Mouse (Mus musculus) heart, embryonic 13.5 days (tissue): ENCODE measurements around the gene C5ar2. TPM values are rescaled to one million over a fixed set of nuclear protein-coding genes. Genes with fewer than 3 reads are reported as not detected.
"Not testable (repeated sequence)": the region's sequence is repeated elsewhere in the genome, so short reads cannot be mapped to it uniquely, and the experiment has no call there.

Experiments used
- ATAC-seq: fragments of 200-750 bp; cut with Nextera tagmentation; 2 replicates; pipeline ENCODE4 v1.8.0; 2017; ENCODE audit warnings: moderate TSS enrichment; ENCODE audit not compliant: insufficient number of reproducible peaks, low FRiP score, low TSS enrichment; ENCODE audit errors: extremely low read depth
- H3K27ac ChIP-seq: fragments of 300-500 bp; sonication (generic); replicated peaks from 2 replicates; pipeline ENCODE4 v1.5.1; 2015; ENCODE audit warnings: moderate library complexity, mild to moderate bottlenecking, inconsistent platforms
- H3K27me3 ChIP-seq: fragments of 300-500 bp; sonication (generic); replicated peaks from 2 replicates; pipeline ENCODE4 v1.6.1; 2015; ENCODE audit warnings: mild to moderate bottlenecking, inconsistent platforms
- H3K36me3 ChIP-seq: fragments of 300-500 bp; sonication (generic); 2 replicates; pipeline ENCODE4 v1.6.1; 2015; ENCODE audit warnings: mild to moderate bottlenecking, inconsistent platforms
- H3K4me1 ChIP-seq: fragments of 300-500 bp; sonication (generic); 2 replicates; pipeline ENCODE4 v1.6.1; 2015; ENCODE audit warnings: inconsistent platforms
- H3K4me2 ChIP-seq: fragments of 300-500 bp; sonication (generic); 2 replicates; pipeline ENCODE4 v1.6.1; 2015; ENCODE audit warnings: inconsistent platforms, mild to moderate bottlenecking, moderate library complexity
- H3K4me3 ChIP-seq: fragments of 300-500 bp; sonication (generic); 2 replicates; pipeline ENCODE4 v1.5.1; 2015; ENCODE audit warnings: moderate library complexity, mild to moderate bottlenecking, inconsistent platforms
- H3K9ac ChIP-seq: fragments of 300-500 bp; sonication (generic); 2 replicates; pipeline ENCODE4 v1.6.1; 2015; ENCODE audit warnings: inconsistent platforms, mild to moderate bottlenecking, moderate library complexity
- H3K9me3 ChIP-seq: fragments of 300-500 bp; sonication (generic); 2 replicates; pipeline ENCODE4 v1.6.1; 2016; ENCODE audit warnings: inconsistent platforms
- WGBS: fragments of 180-500 bp; shearing (Covaris S2); methylation state at CpG from one replicate; pipeline ENCODE4 v1.1.7; 2015; ENCODE audit warnings: mixed read lengths; 5-methylcytosine and 5-hydroxymethylcytosine counted together
- polyA plus RNA-seq: library from polyadenylated mRNA; unstranded; fragments of >200 nt; fragmentation: Nextera tagmentation; extraction: Ambion mirVana; gene quantifications from 2 replicates; pipeline ENCODE4 v1.2.1, GENCODE M21; 2015

C5ar2 gene
- polyA plus RNA-seq, 1 experiment from 2014 or later, result 0.78 TPM

DNA sequence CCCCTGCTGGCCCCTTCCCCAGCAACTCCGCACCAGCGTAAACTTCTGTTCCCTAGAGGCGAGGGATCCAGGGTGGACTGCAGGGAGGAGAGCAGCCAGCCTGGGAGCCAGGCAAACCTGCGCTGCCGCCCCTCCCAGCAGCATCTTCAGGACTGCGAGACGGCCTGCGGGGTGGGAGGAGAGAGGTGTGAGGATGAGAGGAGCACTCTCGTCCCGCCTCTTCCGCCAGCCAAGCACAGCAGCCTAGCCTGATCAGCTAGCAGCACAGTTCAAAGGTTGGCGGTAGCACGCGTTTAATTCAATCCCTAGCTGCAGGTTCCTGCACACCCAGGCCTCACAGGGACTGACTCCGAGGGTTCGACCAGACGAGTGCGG lies 29.8 kb upstream of the C5ar2 start:
- Histone ChIP-seq H3K9me3 (no peaks in the 10 kb centered on the region), H3K27ac (peak overlapping the region; percentile 92), H3K36me3 (peaks cover 39% of the 10 kb centered on the region), H3K4me3 (peak overlapping the region; percentile 79), H3K4me1 (peaks cover 31% of the 10 kb centered on the region), H3K9ac (peak overlapping the region; percentile 88), H3K27me3 (no peaks in the 10 kb centered on the region), H3K4me2 (peak overlapping the region; percentile 93)
- peak; percentile 53; the same call in 1 of the 2 replicates for ATAC-seq
- WGBS, result under 1% methylated on average over 18 of the region's 18 CpGs

DNA sequence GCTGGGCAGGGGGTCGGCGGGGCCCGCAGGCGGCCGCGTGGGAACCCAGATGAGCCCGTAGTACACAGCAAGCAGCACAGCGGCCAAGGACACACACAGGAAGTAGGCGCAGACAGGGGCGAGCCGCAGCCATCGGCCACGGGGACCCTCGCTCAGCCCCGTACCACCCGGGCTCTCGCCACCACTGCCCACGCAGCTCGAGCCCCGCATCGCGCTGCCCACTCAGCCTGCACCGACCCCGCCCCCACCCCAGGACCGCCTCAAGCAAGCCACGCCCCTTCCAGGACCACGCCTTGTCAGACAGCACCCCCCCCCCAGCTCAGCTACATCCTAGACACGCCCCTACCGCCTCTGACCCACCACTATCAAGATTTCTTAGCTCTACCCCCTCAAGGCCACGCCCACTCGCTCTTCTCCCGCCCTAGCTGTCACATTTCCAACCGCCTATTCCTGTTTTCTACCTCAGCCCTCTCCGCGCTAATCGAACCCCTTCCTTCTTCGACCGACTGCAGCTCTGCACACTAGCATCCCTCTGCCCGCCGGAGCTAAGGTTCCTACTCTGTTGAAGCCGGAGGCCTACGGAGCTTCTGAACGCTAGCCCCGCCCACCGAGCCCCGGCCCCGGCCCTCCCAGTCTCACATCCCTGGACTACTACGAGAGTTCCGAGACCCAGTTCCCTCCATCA lies 29.3 kb upstream of the C5ar2 start, which contains the start of gene Inafm1:
Gene Inafm1, minus strand, starts transcription at position 537 of the 685 bp plus-strand sequence.
- peak within 1 kb of the TSS; percentile 93 for H3K4me2 ChIP-seq
- H3K4me3 ChIP-seq, result peak within 1 kb of the TSS; percentile 79
- 1% methylated on average over 41 of the region's 49 CpGs for WGBS
- H3K9me3 ChIP-seq, result no peaks in the 10 kb centered on the region
- no peaks in the 10 kb centered on the region for H3K27me3 ChIP-seq
- H3K27ac ChIP-seq, result peak within 1 kb of the TSS; percentile 92
- H3K36me3 ChIP-seq, result peaks cover 34% of the 10 kb centered on the region
- ATAC-seq, result peak; percentile 86
- peaks cover 31% of the 10 kb centered on the region for H3K4me1 ChIP-seq
- H3K9ac ChIP-seq, result peak within 1 kb of the TSS; percentile 88

GRCm38 (mm10) chr7:16272681-16273080 lies 28.7 kb upstream of the C5ar2 start:
- 1% methylated on average over 39 of the region's 46 CpGs for WGBS
- peak; percentile 71 for ATAC-seq

DNA sequence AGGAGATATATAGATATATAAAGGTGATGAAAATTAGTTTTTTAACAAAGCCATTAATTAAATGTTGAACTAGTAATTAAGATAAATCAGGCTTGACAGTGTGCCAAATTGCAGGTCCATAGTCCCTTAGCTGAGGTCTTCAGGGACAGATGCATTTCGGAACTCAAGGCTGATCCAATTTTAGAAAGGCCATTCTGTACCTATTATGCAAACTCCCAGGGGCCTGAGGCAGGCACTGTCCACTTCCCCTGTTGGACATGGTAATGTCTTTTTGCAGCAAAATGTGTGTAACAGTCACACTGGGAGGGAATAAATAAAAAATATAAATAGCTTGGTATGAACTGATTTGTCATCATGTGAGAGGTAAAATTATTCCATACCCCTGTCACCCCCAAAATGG lies 27.2 kb upstream of the C5ar2 start:
- peaks cover 31% of the 10 kb centered on the region for H3K4me1 ChIP-seq
- no peak for ATAC-seq
- H3K9me3 ChIP-seq, result no peaks in the 10 kb centered on the region
- H3K9ac ChIP-seq, result 0 out of 2 replicates have a peak overlapping the region, but pooled peaks have one; percentile 88
- peaks cover 13% of the 10 kb centered on the region for H3K36me3 ChIP-seq
- no peak overlapping the region for H3K27ac ChIP-seq
- H3K27me3 ChIP-seq, result no peaks in the 10 kb centered on the region
- WGBS, result 81% methylated on average over 1 of the region's 1 CpGs
- no peak overlapping the region for H3K4me2 ChIP-seq
- H3K4me3 ChIP-seq, result no peak overlapping the region

More at GRCm38 (mm10) chr7:16272681-16273080, 28.7 kb upstream of the C5ar2 start:
- H3K4me3 ChIP-seq, result peak overlapping the region; percentile 79
- H3K36me3 ChIP-seq, result peaks cover 28% of the 10 kb centered on the region
- H3K27ac ChIP-seq, result peak overlapping the region; percentile 92
- H3K9me3 ChIP-seq, result no peaks in the 10 kb centered on the region
- H3K27me3 ChIP-seq, result no peaks in the 10 kb centered on the region
- H3K4me1 ChIP-seq, result peaks cover 31% of the 10 kb centered on the region
- peak overlapping the region; percentile 88 for H3K9ac ChIP-seq
- peak overlapping the region; percentile 93 for H3K4me2 ChIP-seq

DNA sequence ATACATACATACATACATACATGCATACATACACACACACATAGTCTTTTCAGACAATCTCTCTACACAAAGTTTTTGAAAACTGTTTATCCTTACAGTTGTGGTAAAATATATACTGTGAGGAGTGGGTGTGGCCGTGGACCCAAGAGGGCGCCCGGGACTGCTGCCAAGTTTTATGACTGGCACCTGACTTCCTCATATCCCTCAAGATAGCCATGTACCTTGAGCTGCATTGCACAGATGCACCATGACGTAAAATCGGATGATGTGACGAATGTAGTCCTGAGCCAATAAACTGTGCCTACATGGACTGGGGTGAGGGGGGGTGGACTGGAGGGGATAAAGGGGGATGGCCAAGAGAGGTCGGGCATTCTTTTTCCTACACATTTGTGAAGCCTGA lies 22.6 kb upstream of the C5ar2 start:
- H3K27me3 ChIP-seq, H3K9me3 ChIP-seq, H3K4me1 ChIP-seq, ATAC-seq, H3K4me2 ChIP-seq, H3K36me3 ChIP-seq, H3K27ac ChIP-seq, H3K4me3 ChIP-seq, H3K9ac ChIP-seq: not testable (repeated sequence)
- 81% methylated on average over 7 of the region's 7 CpGs for WGBS

- no peak overlapping the region for H3K4me3 ChIP-seq
- no peaks in the 10 kb centered on the region for H3K4me1 ChIP-seq
- no peak overlapping the region for H3K4me2 ChIP-seq
- 78% methylated on average over 11 of the region's 11 CpGs for WGBS
- ATAC-seq, result no peak
- no peak overlapping the region for H3K9ac ChIP-seq
- no peaks in the 10 kb centered on the region for H3K27me3 ChIP-seq
- H3K27ac ChIP-seq, result no peak overlapping the region
- H3K9me3 ChIP-seq, result 0 out of 2 replicates have a peak, but pooled peaks cover 5% of the 10 kb centered on the region
- no peaks in the 10 kb centered on the region for H3K36me3 ChIP-seq
These were observed 21.9 kb upstream of the C5ar2 start for GRCm38 (mm10) chr7:16265856-16266255.

- no peak for ATAC-seq
- 75% methylated on average over 5 of the region's 5 CpGs for WGBS
- H3K27me3 ChIP-seq, result no peaks in the 10 kb centered on the region
- no peaks in the 10 kb centered on the region for H3K36me3 ChIP-seq
- H3K4me3 ChIP-seq, result no peak overlapping the region
- no peak overlapping the region for H3K27ac ChIP-seq
- no peaks in the 10 kb centered on the region for H3K4me1 ChIP-seq
- H3K9me3 ChIP-seq, result 0 out of 2 replicates have a peak, but pooled peaks cover 5% of the 10 kb centered on the region
- no peak overlapping the region for H3K4me2 ChIP-seq
- no peak overlapping the region for H3K9ac ChIP-seq
These were observed 19.9 kb upstream of the C5ar2 start for GRCm38 (mm10) chr7:16263843-16264242.

DNA sequence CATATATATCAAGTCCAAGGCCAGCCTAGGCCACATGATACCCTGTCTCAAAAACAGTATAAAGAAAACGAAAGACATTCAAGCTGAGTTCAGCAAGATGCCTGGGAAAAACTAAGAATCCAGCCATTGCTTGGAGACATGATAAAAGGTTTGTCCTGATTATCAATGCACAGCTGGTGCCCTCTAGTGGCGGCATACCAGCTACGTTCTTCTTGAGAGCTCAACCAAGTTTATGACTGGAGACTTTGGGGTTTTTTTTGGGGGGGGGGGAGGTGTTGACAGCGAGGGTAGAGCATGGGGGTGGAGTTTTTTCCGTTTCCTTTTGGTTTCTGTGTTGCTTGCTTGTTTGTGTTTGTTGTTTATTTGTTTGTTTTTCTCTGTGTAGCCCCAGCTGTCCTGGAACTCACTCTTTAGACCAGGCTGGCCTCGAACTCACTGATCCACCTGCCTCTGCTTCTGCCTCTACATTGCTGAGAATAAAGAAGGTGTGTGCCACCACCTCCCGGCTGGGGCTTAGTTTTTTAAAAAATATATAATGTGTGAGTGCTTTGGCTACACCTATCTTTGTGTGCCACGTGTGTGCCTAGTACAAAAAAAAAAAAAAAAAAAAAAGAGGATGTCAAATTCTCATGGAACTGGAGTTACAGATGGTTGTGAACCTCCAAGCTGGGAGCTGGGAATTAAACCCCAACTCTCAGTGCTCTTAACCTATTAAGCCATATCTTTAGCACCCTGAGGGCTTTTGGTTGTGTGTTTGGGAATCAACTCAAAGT lies 19.2 kb upstream of the C5ar2 start:
- no peaks in the 10 kb centered on the region for H3K4me1 ChIP-seq
- ATAC-seq, result no peak
- no peak overlapping the region for H3K4me3 ChIP-seq
- no peak overlapping the region for H3K4me2 ChIP-seq
- 26% methylated on average over 8 of the region's 8 CpGs for WGBS
- H3K36me3 ChIP-seq, result no peaks in the 10 kb centered on the region
- no peaks in the 10 kb centered on the region for H3K27me3 ChIP-seq
- H3K27ac ChIP-seq, result no peak overlapping the region
- 0 out of 2 replicates have a peak, but pooled peaks cover 5% of the 10 kb centered on the region for H3K9me3 ChIP-seq
- no peak overlapping the region for H3K9ac ChIP-seq

GRCm38 (mm10) chr7:16261097-16261496 lies 17.1 kb upstream of the C5ar2 start:
- no peak overlapping the region for H3K9ac ChIP-seq
- H3K9me3 ChIP-seq, result 0 out of 2 replicates have a peak, but pooled peaks cover 5% of the 10 kb centered on the region
- no peaks in the 10 kb centered on the region for H3K4me1 ChIP-seq
- no peak overlapping the region for H3K27ac ChIP-seq
- no peaks in the 10 kb centered on the region for H3K36me3 ChIP-seq
- H3K4me2 ChIP-seq, result no peak overlapping the region
- H3K4me3 ChIP-seq, result no peak overlapping the region
- no peaks in the 10 kb centered on the region for H3K27me3 ChIP-seq
- WGBS, result 56% methylated on average over 1 of the region's 1 CpGs
- no peak for ATAC-seq

DNA sequence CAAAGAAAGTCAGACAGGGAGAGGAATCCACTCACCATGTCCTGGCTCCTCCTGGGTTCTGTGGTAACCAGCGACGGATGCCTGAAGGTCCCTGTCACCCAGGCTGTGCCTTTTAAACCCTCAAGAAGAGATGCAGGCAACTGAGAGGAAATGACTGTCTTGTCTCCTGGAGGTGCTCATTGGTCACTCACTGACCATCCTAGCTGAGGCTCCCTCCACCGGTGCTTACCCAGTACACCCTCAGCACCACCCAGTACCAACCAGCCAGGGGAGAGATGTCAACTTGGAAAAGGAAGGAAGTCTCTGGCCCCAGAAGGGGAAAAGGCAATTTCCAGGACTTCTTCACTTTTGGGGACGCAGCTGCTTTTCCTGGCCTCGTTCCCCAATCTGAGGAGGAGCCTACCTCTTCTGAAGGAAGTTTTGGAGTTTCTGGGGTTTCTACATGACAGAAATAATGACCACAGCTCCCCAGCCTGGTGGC lies 15.2 kb upstream of the C5ar2 start, which contains the start of gene C5ar1:
Gene C5ar1, minus strand, starts transcription at position 431 of the 481 bp plus-strand sequence.
- Histone ChIP-seq H3K4me1 (no peaks in the 10 kb centered on the region), H3K9me3 (no peaks in the 10 kb centered on the region), H3K27me3 (no peaks in the 10 kb centered on the region), H3K4me3 (no peak within 1 kb of the TSS), H3K27ac (no peak within 1 kb of the TSS), H3K36me3 (no peaks in the 10 kb centered on the region), H3K9ac (no peak within 1 kb of the TSS), H3K4me2 (no peak within 1 kb of the TSS)
- ATAC-seq, result no peak
- WGBS, result 79% methylated on average over 5 of the region's 5 CpGs

- H3K4me2 ChIP-seq, result no peak overlapping the region
- H3K27ac ChIP-seq, result no peak overlapping the region
- no peak overlapping the region for H3K9ac ChIP-seq
- no peaks in the 10 kb centered on the region for H3K9me3 ChIP-seq
- H3K27me3 ChIP-seq, result no peaks in the 10 kb centered on the region
- no peaks in the 10 kb centered on the region for H3K36me3 ChIP-seq
- ATAC-seq, result no peak
- no peak overlapping the region for H3K4me3 ChIP-seq
- 74% methylated on average over 11 of the region's 11 CpGs for WGBS
- no peaks in the 10 kb centered on the region for H3K4me1 ChIP-seq
These were observed 13.9 kb upstream of the C5ar2 start for GRCm38 (mm10) chr7:16257830-16258229.
